Mouse (Mus musculus) ES-E14 (cell line): ENCODE results near the gene Stat5a.

Experiments used
- CHD2 ChIP-seq: IDR thresholded peaks from 2 replicates; pipeline ENCODE4 v1.6.1; 2014; ENCODE audit warnings: mild to moderate bottlenecking, low read depth, low read length, inconsistent platforms
- ZC3H11A ChIP-seq: IDR thresholded peaks from 2 replicates; pipeline ENCODE4 v1.6.1; 2012; ENCODE audit warnings: low read depth, mild to moderate bottlenecking, inconsistent platforms, low read length, borderline replicate concordance
- ZNF384 ChIP-seq: IDR thresholded peaks from 2 replicates; pipeline ENCODE4 v1.6.1; 2012; ENCODE audit warnings: low read depth, low read length, inconsistent platforms

- TF ChIP-seq ZNF384 (no peak), CHD2 (no peak), ZC3H11A (no peak)
These were observed 29.2 kb downstream of the Stat5a start for GRCm38 (mm10) chr11:100888348-100888820.
